Mouse (Mus musculus) liver, embryonic 13.5 days (tissue): ENCODE measurements around the gene Zfyve27. TPM values are rescaled to one million over a fixed set of nuclear protein-coding genes. Genes with fewer than 3 reads are reported as not detected.

ENCODE experiments used
- ATAC-seq: fragments of 200-750 bp; cut with Nextera tagmentation; 2 replicates; pipeline ENCODE4 v1.8.0; 2017; ENCODE audit warnings: low read depth, mild to moderate bottlenecking, moderate number of reproducible peaks, moderate library complexity
- DNase-seq: peaks from one replicate; pipeline ENCODE4 v3.0.0; 2022
- H3K27ac ChIP-seq: fragments of 300-500 bp; sonication (generic); 2 replicates; pipeline ENCODE4 v1.5.1; 2015; ENCODE audit warnings: moderate library complexity, mild to moderate bottlenecking, inconsistent platforms
- H3K27me3 ChIP-seq: fragments of 300-500 bp; sonication (generic); 2 replicates; pipeline ENCODE4 v1.6.1; 2015; ENCODE audit warnings: mild to moderate bottlenecking, inconsistent platforms
- H3K36me3 ChIP-seq: fragments of 300-500 bp; sonication (generic); 2 replicates; pipeline ENCODE4 v1.6.1; 2015; ENCODE audit warnings: mild to moderate bottlenecking, inconsistent platforms
- H3K4me1 ChIP-seq: fragments of 300-500 bp; sonication (generic); replicated peaks from 2 replicates; pipeline ENCODE4 v1.6.1; 2015; ENCODE audit warnings: inconsistent platforms
- H3K4me2 ChIP-seq: fragments of 300-500 bp; sonication (generic); 2 replicates; pipeline ENCODE4 v1.6.1; 2015; ENCODE audit warnings: inconsistent platforms, mild to moderate bottlenecking, moderate library complexity
- H3K4me3 ChIP-seq: fragments of 300-500 bp; sonication (generic); replicated peaks from 2 replicates; pipeline ENCODE4 v1.5.1; 2015; ENCODE audit warnings: mild to moderate bottlenecking, inconsistent platforms
- H3K9ac ChIP-seq: fragments of 300-500 bp; sonication (generic); 2 replicates; pipeline ENCODE4 v1.6.1; 2015; ENCODE audit warnings: mild to moderate bottlenecking, inconsistent platforms
- H3K9me3 ChIP-seq: fragments of 300-500 bp; sonication (generic); replicated peaks from 2 replicates; pipeline ENCODE4 v1.6.1; 2016; ENCODE audit warnings: inconsistent platforms
- WGBS: fragments of 180-500 bp; shearing (Covaris S2); methylation state at CpG from one replicate; pipeline ENCODE4 v1.1.7; 2015; ENCODE audit not compliant: insufficient replicate concordance; 5-methylcytosine and 5-hydroxymethylcytosine counted together
- polyA plus RNA-seq: library from polyadenylated mRNA; unstranded; fragments of >200 nt; fragmentation: Nextera tagmentation; extraction: Ambion mirVana; gene quantifications from 2 replicates; pipeline ENCODE4 v1.2.1, GENCODE M21; 2015

The Zfyve27 gene
- polyA plus RNA-seq: 8.2 and 8.4 TPM in 2 replicates

DNA sequence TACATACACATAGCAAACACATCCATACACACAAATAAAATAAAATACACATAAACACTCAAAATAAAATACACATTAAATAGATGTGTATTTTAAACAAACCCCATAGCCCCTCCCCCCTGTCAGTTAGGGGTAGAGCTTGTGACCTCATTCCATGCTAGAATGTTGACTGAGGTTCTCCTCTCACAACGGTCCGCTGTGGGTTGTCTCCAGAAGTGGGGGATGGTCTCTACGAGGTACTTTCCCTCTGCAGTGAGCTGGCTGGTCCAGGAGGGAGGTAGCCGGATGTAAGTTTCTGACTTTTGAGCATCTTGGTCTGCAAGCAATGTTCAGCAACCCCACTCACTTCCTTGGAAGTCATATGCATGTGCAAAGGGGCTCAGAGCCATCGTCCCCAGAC, at the start of gene Zfyve27:
Gene Zfyve27, plus strand, starts transcription at position 188 of the 400 bp plus-strand sequence.
- Histone ChIP-seq H3K27me3 (peaks cover 33% of the 10 kb centered on the region), H3K4me3 (no peak within 1 kb of the TSS), H3K36me3 (no peaks in the 10 kb centered on the region), H3K27ac (no peak within 1 kb of the TSS), H3K9me3 (no peaks in the 10 kb centered on the region), H3K4me2 (no peak within 1 kb of the TSS), H3K4me1 (peaks cover 24% of the 10 kb centered on the region), H3K9ac (no peak within 1 kb of the TSS)
- no peak for ATAC-seq
- 50% methylated on average over 5 of the region's 5 CpGs for WGBS
- DNase-seq: no peak

DNA sequence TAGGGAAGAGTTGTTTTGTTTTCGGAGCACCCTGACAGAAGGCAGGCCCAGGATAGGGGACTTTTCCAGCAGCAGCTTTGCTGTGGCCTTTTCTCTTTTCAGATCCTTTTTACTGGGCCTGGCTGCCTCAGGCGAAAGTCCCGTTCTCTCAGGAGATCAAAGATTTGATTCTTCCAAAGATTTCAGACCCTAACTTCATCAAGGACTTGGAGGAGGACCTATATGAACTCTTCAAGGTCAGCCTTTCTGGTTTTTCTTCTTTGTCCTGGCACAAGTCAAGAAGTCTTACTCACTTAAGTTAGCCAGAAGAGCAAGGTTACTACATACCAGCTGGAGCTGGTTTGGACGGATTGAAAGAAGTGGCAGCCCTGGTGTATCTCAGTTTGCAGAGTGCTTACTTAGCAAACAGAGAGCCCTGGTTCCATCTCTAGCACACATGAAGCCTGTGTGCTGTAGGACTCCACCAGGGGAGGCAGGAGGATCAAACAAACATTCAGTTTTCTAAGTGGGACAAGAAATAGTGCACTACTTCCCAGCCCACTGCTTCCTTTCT, 47.9 kb upstream of the Zfyve27 start:
- H3K27ac ChIP-seq: no peak overlapping the region
- ATAC-seq (no peak), DNase-seq (no peak)
- peaks cover 55% of the 10 kb centered on the region for H3K36me3 ChIP-seq
- H3K4me2 ChIP-seq: no peak overlapping the region
- peaks cover 7% of the 10 kb centered on the region; the same call in 1 of the 2 replicates for H3K4me1 ChIP-seq
- no peaks in the 10 kb centered on the region for H3K27me3 ChIP-seq
- no peak overlapping the region for H3K4me3 ChIP-seq
- no peak overlapping the region for H3K9ac ChIP-seq
- H3K9me3 ChIP-seq: no peaks in the 10 kb centered on the region
- 72% methylated on average over 4 of the region's 4 CpGs for WGBS

DNA sequence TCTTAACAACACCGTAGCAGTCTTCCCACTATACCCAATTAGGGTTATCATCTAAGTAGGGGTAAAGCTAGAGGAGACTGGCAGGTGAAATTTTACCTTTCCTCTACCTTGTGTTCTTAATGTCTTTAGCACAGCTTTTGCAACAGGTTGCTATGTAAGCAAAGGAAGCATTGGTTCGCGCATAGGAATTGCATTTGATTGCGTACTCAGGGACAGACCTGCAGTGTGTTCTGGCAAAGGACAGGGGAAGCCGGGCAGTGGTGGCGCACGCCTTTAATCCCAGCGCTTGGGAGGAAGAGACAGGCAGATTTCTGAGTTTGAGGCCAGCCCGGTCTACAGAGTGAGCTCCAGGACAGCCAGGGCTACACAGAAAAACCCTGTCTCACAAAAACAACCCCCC, 45.6 kb upstream of the Zfyve27 start:
- Histone ChIP-seq H3K27me3 (no peaks in the 10 kb centered on the region), H3K27ac (peak overlapping the region; percentile 29; the same call in 1 of the 2 replicates), H3K9me3 (no peaks in the 10 kb centered on the region), H3K4me1 (peaks cover 7% of the 10 kb centered on the region; the same call in 1 of the 2 replicates), H3K4me2 (no peak overlapping the region), H3K36me3 (peaks cover 68% of the 10 kb centered on the region), H3K9ac (no peak overlapping the region), H3K4me3 (no peak overlapping the region)
- no peak for ATAC-seq
- no peak for DNase-seq
- 85% methylated on average over 9 of the region's 9 CpGs for WGBS

DNA sequence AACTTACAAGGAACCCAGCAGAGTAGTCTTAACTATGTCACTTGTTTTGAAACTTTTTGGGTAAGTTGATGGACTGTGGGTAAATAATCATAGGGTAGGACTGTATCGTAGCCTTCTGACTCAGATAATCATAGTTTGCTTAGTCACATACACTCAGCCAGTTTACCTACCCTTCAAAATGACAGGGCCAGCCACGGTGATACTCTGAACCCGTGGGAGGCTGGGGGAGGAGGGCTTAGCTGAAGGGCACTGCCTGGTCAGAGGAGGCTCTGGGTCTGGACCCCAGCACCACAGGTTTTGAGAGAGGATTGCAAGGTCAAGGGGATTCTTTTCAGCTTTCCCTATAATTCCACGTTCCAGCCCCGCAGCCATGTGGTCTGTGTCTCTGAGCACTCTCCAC, 45.2 kb upstream of the Zfyve27 start:
- 56% methylated on average over 5 of the region's 5 CpGs for WGBS
- peak; percentile 66 for ATAC-seq
- DNase-seq: no peak
- Histone ChIP-seq H3K27me3 (no peaks in the 10 kb centered on the region), H3K36me3 (peaks cover 68% of the 10 kb centered on the region), H3K9ac (no peak overlapping the region), H3K9me3 (no peaks in the 10 kb centered on the region), H3K27ac (peak overlapping the region; percentile 43; the same call in 1 of the 2 replicates), H3K4me3 (no peak overlapping the region), H3K4me1 (peaks cover 7% of the 10 kb centered on the region; the same call in 1 of the 2 replicates), H3K4me2 (no peak overlapping the region)

DNA sequence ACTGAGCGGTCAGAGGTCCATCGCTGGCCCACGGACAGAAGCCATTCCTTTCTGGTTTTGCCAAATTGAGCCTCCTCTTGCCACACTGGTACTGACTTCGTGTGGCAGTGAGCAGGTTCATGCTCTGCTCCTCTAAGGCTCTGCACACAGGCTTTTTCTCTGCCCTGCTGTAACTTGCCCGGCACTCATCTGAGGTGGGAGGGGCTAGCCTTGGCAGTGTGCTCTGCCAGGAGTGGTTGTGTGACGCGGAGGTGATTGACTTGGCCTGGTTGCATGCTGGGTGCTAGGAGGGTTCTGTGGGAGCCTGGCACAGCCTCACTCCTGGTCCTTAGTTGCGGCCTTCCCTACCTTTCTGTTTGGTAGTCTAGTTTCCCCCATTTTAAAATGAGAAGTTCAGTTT, 43.3 kb upstream of the Zfyve27 start:
- DNase-seq (no peak), ATAC-seq (no peak)
- Histone ChIP-seq H3K9ac (no peak overlapping the region), H3K4me1 (peaks cover 8% of the 10 kb centered on the region; the same call in 1 of the 2 replicates), H3K9me3 (no peaks in the 10 kb centered on the region), H3K27me3 (no peaks in the 10 kb centered on the region), H3K27ac (no peak overlapping the region), H3K36me3 (peaks cover 61% of the 10 kb centered on the region), H3K4me3 (no peak overlapping the region), H3K4me2 (no peak overlapping the region)
- 83% methylated on average over 8 of the region's 8 CpGs for WGBS

DNA sequence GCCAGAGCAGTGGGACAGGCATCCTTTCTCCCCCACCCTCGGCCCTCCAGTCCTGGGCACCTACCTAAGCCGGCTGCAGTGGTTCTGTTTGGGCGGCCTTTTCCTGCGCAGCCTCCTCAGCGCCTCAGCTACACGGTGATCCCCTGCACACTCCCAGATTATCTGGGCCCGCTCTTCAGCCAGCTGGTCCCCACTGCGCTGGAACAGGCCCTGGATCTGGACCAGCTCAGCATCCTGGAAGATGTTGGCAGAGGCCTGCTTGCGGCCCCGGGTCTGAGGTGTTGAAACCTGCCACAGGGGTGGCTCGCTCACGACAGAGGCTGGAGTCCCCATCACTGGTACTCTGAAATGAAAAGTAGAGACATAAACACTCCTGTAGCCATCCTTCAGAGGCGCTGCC, 39.1 kb upstream of the Zfyve27 start:
- no peak for DNase-seq
- Histone ChIP-seq H3K9me3 (no peaks in the 10 kb centered on the region), H3K4me1 (peaks cover 41% of the 10 kb centered on the region), H3K27me3 (no peaks in the 10 kb centered on the region), H3K4me2 (no peak overlapping the region), H3K36me3 (peaks cover 38% of the 10 kb centered on the region), H3K4me3 (no peak overlapping the region), H3K9ac (no peak overlapping the region), H3K27ac (no peak overlapping the region)
- ATAC-seq: no peak
- WGBS: 81% methylated on average over 13 of the region's 13 CpGs

DNA sequence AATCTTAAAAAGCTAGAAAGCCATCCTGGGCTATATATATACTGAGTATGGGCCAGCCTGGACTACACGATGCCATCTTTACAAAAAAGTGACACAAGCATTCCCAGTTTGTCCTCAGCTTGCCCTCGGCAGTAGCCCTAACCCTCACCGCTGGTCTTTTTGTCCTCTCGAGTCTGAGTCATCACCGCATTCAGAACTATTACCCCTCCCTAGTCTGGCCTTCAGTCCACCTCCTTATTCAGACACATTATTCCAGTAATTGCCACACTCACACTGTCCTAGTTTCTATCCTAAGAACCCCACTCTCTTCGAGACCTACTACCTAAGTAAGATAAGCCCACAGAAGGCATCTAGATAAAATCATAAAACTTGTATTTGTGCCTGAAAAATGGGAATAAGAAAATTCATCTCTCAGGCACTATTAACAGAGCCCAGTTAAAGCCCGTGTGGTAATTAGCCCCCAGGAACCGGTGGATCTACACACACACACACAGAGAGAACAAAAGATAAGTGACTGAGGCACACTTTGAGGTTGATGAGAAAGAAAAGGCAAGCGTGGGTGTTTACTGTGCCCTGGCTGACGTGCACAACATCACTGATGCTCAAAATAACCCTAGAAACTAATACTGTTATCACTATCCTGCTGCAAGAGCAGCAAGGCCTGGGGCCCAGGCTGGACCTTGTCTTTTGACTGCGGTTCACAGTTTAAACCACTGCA, 38.1 kb upstream of the Zfyve27 start:
- ATAC-seq (no peak), DNase-seq (no peak)
- Histone ChIP-seq H3K4me1 (peaks cover 49% of the 10 kb centered on the region), H3K4me3 (no peak overlapping the region), H3K27ac (no peak overlapping the region), H3K9me3 (no peaks in the 10 kb centered on the region), H3K36me3 (peaks cover 29% of the 10 kb centered on the region), H3K27me3 (no peaks in the 10 kb centered on the region), H3K4me2 (no peak overlapping the region), H3K9ac (no peak overlapping the region)
- 59% methylated on average over 11 of the region's 11 CpGs for WGBS

DNA sequence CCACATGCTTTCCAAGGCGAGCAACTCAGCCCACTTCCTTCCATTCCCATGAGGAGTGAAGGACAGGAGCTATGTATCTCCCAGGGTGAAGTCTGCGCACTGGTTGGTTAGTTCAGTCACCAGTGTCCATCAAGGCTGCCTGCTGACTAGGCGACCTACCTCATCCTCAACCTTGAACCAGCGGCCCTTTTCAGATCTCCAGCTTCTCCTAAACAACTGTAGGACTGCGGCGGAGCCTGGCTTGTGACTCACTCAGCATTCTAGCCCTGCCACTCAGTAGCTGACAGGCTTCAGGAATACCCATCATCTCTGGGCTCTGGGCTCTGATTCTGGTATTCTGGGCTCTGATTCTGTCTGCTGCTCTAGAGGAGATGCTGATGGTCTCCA, 37.5 kb upstream of the Zfyve27 start:
- no peak for DNase-seq
- no peak overlapping the region for H3K4me2 ChIP-seq
- H3K9ac ChIP-seq: no peak overlapping the region
- no peak overlapping the region for H3K27ac ChIP-seq
- 74% methylated on average over 6 of the region's 6 CpGs for WGBS
- H3K36me3 ChIP-seq: peaks cover 23% of the 10 kb centered on the region
- ATAC-seq: no peak
- H3K9me3 ChIP-seq: no peaks in the 10 kb centered on the region
- H3K27me3 ChIP-seq: no peaks in the 10 kb centered on the region
- peaks cover 49% of the 10 kb centered on the region for H3K4me1 ChIP-seq
- no peak overlapping the region for H3K4me3 ChIP-seq

DNA sequence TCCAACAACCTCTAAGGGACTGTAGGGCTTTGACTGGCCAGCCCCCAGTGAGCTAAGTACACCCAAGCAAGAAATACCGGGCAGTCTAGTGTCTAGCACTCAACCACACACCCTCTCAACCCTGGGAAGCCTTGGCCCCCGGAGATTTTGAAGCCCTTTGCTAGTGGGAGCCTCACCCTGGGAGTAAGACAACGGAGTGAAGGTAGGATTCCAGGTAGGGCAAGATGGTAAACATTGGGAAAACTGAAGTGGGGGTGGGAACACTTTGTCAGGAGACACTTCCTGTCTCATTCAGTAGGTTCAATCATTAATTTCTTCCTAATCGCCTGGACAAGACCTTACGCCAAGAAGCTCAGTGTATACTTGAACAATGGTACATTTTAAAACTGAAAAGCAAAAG, 36.7 kb upstream of the Zfyve27 start:
- ATAC-seq (no peak), DNase-seq (no peak)
- Histone ChIP-seq H3K9me3 (no peaks in the 10 kb centered on the region), H3K36me3 (peaks cover 17% of the 10 kb centered on the region), H3K4me1 (peaks cover 49% of the 10 kb centered on the region), H3K27ac (no peak overlapping the region; the same call in 1 of the 2 replicates), H3K4me2 (peak overlapping the region; percentile 100; the same call in 1 of the 2 replicates), H3K27me3 (no peaks in the 10 kb centered on the region), H3K9ac (no peak overlapping the region), H3K4me3 (0 out of 2 replicates have a peak overlapping the region, but pooled peaks have one; percentile 75)
- 73% methylated on average over 5 of the region's 5 CpGs for WGBS

DNA sequence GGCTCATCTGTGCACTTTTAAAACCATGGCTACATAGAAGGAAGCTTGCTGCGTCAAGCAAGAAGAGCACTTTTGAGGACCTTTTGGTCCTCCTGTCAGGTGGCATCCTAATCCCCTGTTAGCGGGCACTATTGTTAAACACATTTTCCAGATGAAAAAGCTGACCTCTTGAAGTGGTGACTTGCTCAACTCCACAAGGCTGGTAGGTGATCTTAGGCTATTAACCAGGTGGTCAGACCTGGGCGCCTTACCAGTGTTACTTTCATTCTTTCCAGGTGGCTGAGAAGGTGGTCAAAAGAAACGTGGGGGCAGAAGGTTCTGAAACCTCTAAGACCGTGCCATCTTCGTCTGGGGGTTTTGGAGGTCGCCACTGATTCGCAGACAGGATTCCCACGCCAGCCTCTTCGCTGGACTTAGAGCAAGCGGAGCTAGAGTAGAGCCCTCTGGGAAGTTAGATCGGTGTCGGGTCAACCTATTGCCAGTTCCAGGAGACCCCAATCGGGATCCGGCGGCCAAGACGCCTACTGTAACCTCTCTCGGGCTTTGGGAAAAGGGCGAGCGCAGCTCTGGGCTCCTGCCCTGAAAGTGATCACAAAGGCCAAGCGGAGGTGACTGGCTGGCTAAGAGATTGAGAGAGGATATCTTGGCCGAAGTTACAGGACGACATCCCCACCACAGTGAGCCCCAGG, 35.6 kb upstream of the Zfyve27 start:
- Histone ChIP-seq H3K36me3 (peaks cover 10% of the 10 kb centered on the region; the same call in 1 of the 2 replicates), H3K4me2 (peak overlapping the region; percentile 100), H3K27me3 (no peaks in the 10 kb centered on the region), H3K9me3 (no peaks in the 10 kb centered on the region), H3K4me3 (peak overlapping the region; percentile 75), H3K27ac (peak overlapping the region; percentile 75), H3K4me1 (peaks cover 49% of the 10 kb centered on the region), H3K9ac (peak overlapping the region; percentile 86)
- ATAC-seq (no peak; the same call in 1 of the 2 replicates), DNase-seq (no peak)
- WGBS: 6% methylated on average over 23 of the region's 23 CpGs

DNA sequence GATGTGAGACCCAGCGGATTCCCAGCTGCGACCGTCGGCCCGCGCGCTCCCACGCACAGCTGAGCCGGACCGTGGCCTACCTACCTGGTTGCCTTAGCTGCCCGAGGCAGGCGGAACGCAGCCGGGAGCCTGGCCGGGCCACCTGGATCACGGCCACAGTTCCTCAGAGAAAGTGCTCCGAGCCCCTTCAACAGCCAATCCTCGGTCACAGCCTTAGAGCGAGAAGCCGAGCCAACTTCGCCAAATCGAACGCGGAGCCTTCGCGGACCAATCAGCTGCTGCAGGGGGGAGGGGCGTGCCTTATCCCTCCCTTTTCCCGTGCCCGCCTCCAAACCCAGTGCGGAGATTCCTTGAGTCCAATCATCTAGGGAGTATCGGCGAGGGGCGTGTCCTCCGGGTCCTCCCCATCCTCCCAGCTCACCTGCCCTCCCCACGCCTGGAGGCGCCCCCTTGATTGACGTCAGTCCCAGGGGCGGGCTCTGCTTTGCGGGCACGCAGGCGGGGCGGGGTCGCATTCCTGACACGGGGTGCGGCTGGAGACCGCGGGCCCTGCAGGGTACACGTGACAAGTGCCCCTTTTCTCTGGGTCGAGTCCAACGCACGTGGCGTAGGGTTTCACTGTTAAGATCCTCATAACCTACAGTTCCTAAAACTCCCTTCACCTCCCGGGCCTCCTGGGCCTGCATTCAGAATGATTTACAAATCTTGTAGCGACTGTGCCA, 34.8 kb upstream of the Zfyve27 start, which contains the start of gene Avpi1:
Gene Avpi1, minus strand, starts transcription at position 273 of the 722 bp plus-strand sequence.
- WGBS: under 1% methylated on average over 54 of the region's 54 CpGs
- Histone ChIP-seq H3K9ac (peak within 1 kb of the TSS; percentile 86), H3K36me3 (0 out of 2 replicates have a peak, but pooled peaks cover 3% of the 10 kb centered on the region), H3K4me3 (peak within 1 kb of the TSS; percentile 75), H3K27me3 (no peaks in the 10 kb centered on the region), H3K4me2 (peak within 1 kb of the TSS; percentile 100), H3K27ac (peak within 1 kb of the TSS; percentile 75), H3K4me1 (peaks cover 49% of the 10 kb centered on the region), H3K9me3 (no peaks in the 10 kb centered on the region)
- DNase-seq (peak; percentile 96), ATAC-seq (peak; percentile 96)
